Mouse (Mus musculus) intestine, postnatal 0 days (tissue): ENCODE measurements around the gene Sptbn2. TPM values are rescaled to one million over a fixed set of nuclear protein-coding genes. Genes with fewer than 3 reads are reported as not detected.

Experiments
- ATAC-seq: fragments of 200-750 bp; cut with Nextera tagmentation; 2 replicates; pipeline ENCODE4 v1.8.0; 2017; ENCODE audit warnings: mild to moderate bottlenecking, moderate TSS enrichment, moderate library complexity
- H3K27ac ChIP-seq: fragments of 300-500 bp; sonication (generic); 2 replicates; pipeline ENCODE4 v1.5.1; 2014; ENCODE audit warnings: mild to moderate bottlenecking, low read depth, low read length, moderate library complexity
- H3K27me3 ChIP-seq: fragments of 300-500 bp; sonication (generic); replicated peaks from 2 replicates; pipeline ENCODE4 v1.6.1; 2014; ENCODE audit warnings: low read length, mixed read lengths; ENCODE audit not compliant: control insufficient read depth, insufficient read depth
- H3K36me3 ChIP-seq: fragments of 300-500 bp; sonication (generic); 2 replicates; pipeline ENCODE4 v1.6.1; 2014; ENCODE audit warnings: mild to moderate bottlenecking, moderate library complexity; ENCODE audit not compliant: control insufficient read depth, insufficient read depth
- H3K4me1 ChIP-seq: fragments of 300-500 bp; sonication (generic); replicated peaks from 2 replicates; pipeline ENCODE4 v1.6.1; 2014; ENCODE audit warnings: antibody characterized with exemption, low read length, mixed read lengths; ENCODE audit not compliant: control insufficient read depth, insufficient read depth
- H3K4me2 ChIP-seq: fragments of 300-500 bp; sonication (generic); replicated peaks from 2 replicates; pipeline ENCODE4 v1.6.1; 2014; ENCODE audit warnings: low read depth, mild to moderate bottlenecking, moderate library complexity
- H3K4me3 ChIP-seq: fragments of 300-500 bp; sonication (generic); 2 replicates; pipeline ENCODE4 v1.5.1; 2014; ENCODE audit warnings: low read depth, low read length
- H3K9ac ChIP-seq: fragments of 300-500 bp; sonication (generic); 2 replicates; pipeline ENCODE4 v1.6.1; 2014; ENCODE audit warnings: mild to moderate bottlenecking, low read depth, low read length
- H3K9me3 ChIP-seq: fragments of 300-500 bp; sonication (generic); 2 replicates; pipeline ENCODE4 v1.6.1; 2016; ENCODE audit warnings: mixed run types; ENCODE audit not compliant: control insufficient read depth
- CTCF ChIP-seq: sonication (generic); IDR thresholded peaks from 2 replicates; pipeline ENCODE4 v1.5.1; 2016; ENCODE audit warnings: low read depth, mild to moderate bottlenecking, control low read depth, antibody characterized with exemption, moderate library complexity
- WGBS: fragments of 180-500 bp; shearing (Covaris S2); extraction: QIAGEN DNeasy Blood & Tissue Kit; methylation state at CpG from one replicate; pipeline ENCODE4 v1.1.7; 2014; 5-methylcytosine and 5-hydroxymethylcytosine counted together
- polyA plus RNA-seq: library from polyadenylated mRNA; unstranded; fragments of >200 nt; fragmentation: Nextera tagmentation; extraction: Ambion mirVana; gene quantifications from 2 replicates; pipeline ENCODE4 v1.2.1, GENCODE M21; 2015

The Sptbn2 gene
- polyA plus RNA-seq, 1 experiment from 2014 or later: 0.27 TPM

- Histone ChIP-seq H3K36me3 (peaks cover 44% of the 10 kb centered on the region), H3K9me3 (no peaks in the 10 kb centered on the region), H3K4me3 (no peak overlapping the region), H3K27me3 (no peaks in the 10 kb centered on the region), H3K4me2 (no peak overlapping the region), H3K9ac (no peak overlapping the region), H3K4me1 (no peaks in the 10 kb centered on the region), H3K27ac (no peak overlapping the region)
- WGBS: 97% methylated on average over 2 of the region's 2 CpGs
- ATAC-seq: no peak
- TF ChIP-seq CTCF: no peak
These were observed 86.9 kb downstream of the Sptbn2 start for GRCm38 (mm10) chr19:4797846-4798245.

GRCm38 (mm10) chr19:4799083-4799482 lies 88.1 kb downstream of the Sptbn2 start:
- Histone ChIP-seq H3K4me1 (no peaks in the 10 kb centered on the region; the same call in 1 of the 2 replicates), H3K36me3 (peaks cover 56% of the 10 kb centered on the region), H3K9me3 (no peaks in the 10 kb centered on the region), H3K9ac (no peak overlapping the region), H3K27ac (no peak overlapping the region), H3K27me3 (no peaks in the 10 kb centered on the region), H3K4me2 (no peak overlapping the region), H3K4me3 (no peak overlapping the region)
- no peak for TF ChIP-seq CTCF
- WGBS: 96% methylated on average over 5 of the region's 5 CpGs
- ATAC-seq: no peak

Other genes starting within 250 kb of the Sptbn2 start
- 0.23 and 0.26 TPM in 2 replicates for gene Syt12, start 233.7 kb upstream of the Sptbn2 start, polyA plus RNA-seq
- gene 2010003K11Rik, start 212.6 kb upstream of the Sptbn2 start, polyA plus RNA-seq: 156 and 165 TPM in 2 replicates
- gene Pcx, start 200.7 kb upstream of the Sptbn2 start, polyA plus RNA-seq: 6.1 and 7.0 TPM in 2 replicates
- gene Lrfn4, start 95.5 kb upstream of the Sptbn2 start, polyA plus RNA-seq: 4.6 and 4.8 TPM in 2 replicates
- 37.0 and 37.4 TPM in 2 replicates for gene Rce1, start 85.5 kb upstream of the Sptbn2 start, polyA plus RNA-seq
- 1.0 and 1.1 TPM in 2 replicates for gene Gm960, start 12.5 kb upstream of the Sptbn2 start, polyA plus RNA-seq
- gene Rbm4b, start 45.3 kb downstream of the Sptbn2 start, polyA plus RNA-seq: 17.0 and 18.3 TPM in 2 replicates
- 20.3 and 21.6 TPM in 2 replicates for gene Rbm4, start 82.7 kb downstream of the Sptbn2 start, polyA plus RNA-seq
- 18.4 and 19.5 TPM in 2 replicates for gene Gm21992, start 100.4 kb downstream of the Sptbn2 start, polyA plus RNA-seq
- gene Rbm14, start 100.5 kb downstream of the Sptbn2 start, polyA plus RNA-seq: 21.1 and 21.8 TPM in 2 replicates
- 44.9 and 46.3 TPM in 2 replicates for gene Ccs, start 128.2 kb downstream of the Sptbn2 start, polyA plus RNA-seq
- gene Ccdc87, start 128.2 kb downstream of the Sptbn2 start, polyA plus RNA-seq: not detected in 2 replicates
- gene Ctsf, start 144.0 kb downstream of the Sptbn2 start, polyA plus RNA-seq: 15.6 and 16.4 TPM in 2 replicates
- 0.47 and 0.56 TPM in 2 replicates for gene Actn3, start 166.7 kb downstream of the Sptbn2 start, polyA plus RNA-seq
- gene Zdhhc24, start 167.5 kb downstream of the Sptbn2 start, polyA plus RNA-seq: 7.6 and 9.1 TPM in 2 replicates
- gene Bbs1, start 195.5 kb downstream of the Sptbn2 start, polyA plus RNA-seq: 0.60 and 0.98 TPM in 2 replicates
- gene Dpp3, start 217.1 kb downstream of the Sptbn2 start, polyA plus RNA-seq: 59.2 and 60.0 TPM in 2 replicates
- gene Peli3, start 232.0 kb downstream of the Sptbn2 start, polyA plus RNA-seq: 0.46 and 0.89 TPM in 2 replicates